Mouse (Mus musculus) forebrain, embryonic 16.5 days (tissue): ENCODE measurements at regions not wholly inside any gene's neighbourhood (a gene's known extent, or its start where the extent isn't known, plus 50 kb on each side); places are given as distances from the start of the nearest gene placed in this dataset.

Experiments used
- ATAC-seq: fragments of 200-750 bp; cut with Nextera tagmentation; 2 replicates; pipeline ENCODE4 v1.8.0; 2017; ENCODE audit warnings: mild to moderate bottlenecking, moderate library complexity
- H3K27ac ChIP-seq: fragments of 300-500 bp; sonication (generic); 2 replicates; pipeline ENCODE4 v1.5.1; 2014; ENCODE audit warnings: low read length, control low read depth
- H3K27me3 ChIP-seq: fragments of 300-500 bp; sonication (generic); replicated peaks from 2 replicates; pipeline ENCODE4 v1.6.1; 2014; ENCODE audit warnings: low read length; ENCODE audit not compliant: control insufficient read depth, insufficient read depth
- H3K36me3 ChIP-seq: fragments of 300-500 bp; sonication (generic); 2 replicates; pipeline ENCODE4 v1.6.1; 2014; ENCODE audit not compliant: control insufficient read depth, insufficient read depth
- H3K4me1 ChIP-seq: fragments of 300-500 bp; sonication (generic); replicated peaks from 2 replicates; pipeline ENCODE4 v1.6.1; 2014; ENCODE audit warnings: low read length; ENCODE audit not compliant: control insufficient read depth, insufficient read depth
- H3K4me2 ChIP-seq: fragments of 300-500 bp; sonication (generic); 2 replicates; pipeline ENCODE4 v1.6.1; 2014; ENCODE audit warnings: mild to moderate bottlenecking, low read length, control low read depth
- H3K4me3 ChIP-seq: fragments of 300-500 bp; sonication (generic); replicated peaks from 2 replicates; pipeline ENCODE4 v1.5.1; 2014; ENCODE audit warnings: mild to moderate bottlenecking, low read length, control low read depth
- H3K9ac ChIP-seq: fragments of 300-500 bp; sonication (generic); replicated peaks from 2 replicates; pipeline ENCODE4 v1.6.1; 2014; ENCODE audit warnings: low read depth, low read length, control low read depth
- H3K9me3 ChIP-seq: fragments of 300-500 bp; sonication (generic); 2 replicates; pipeline ENCODE4 v1.6.1; 2016; ENCODE audit warnings: low read length; ENCODE audit not compliant: control insufficient read depth
- WGBS: fragments of 180-500 bp; shearing (Covaris S2); extraction: QIAGEN DNeasy Blood & Tissue Kit; methylation state at CpG from one replicate; pipeline ENCODE4 v1.1.7; 2014; 5-methylcytosine and 5-hydroxymethylcytosine counted together

DNA sequence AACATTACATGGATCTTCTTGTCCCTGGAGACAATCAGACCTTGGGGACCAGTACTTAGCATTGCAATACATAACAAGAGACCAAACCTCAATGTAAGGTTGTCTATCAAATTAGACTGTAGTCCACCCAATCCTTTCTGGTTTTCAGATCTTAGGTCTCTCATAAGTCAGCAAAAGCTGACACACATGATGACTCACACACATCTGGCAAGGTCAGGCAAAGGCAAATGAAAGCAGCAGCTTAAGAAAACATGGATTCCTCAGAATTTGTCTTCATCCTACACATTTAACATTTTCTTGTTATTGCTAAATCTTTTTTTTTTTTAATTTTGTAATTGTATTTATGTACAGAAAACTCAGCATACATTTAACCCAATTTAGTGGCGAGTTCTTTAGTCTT is 52.0 kb downstream of the Gm11983 start:
- Histone ChIP-seq H3K4me3 (no peak overlapping the region), H3K27me3 (no peaks in the 10 kb centered on the region), H3K4me2 (no peak overlapping the region), H3K36me3 (no peaks in the 10 kb centered on the region), H3K9ac (no peak overlapping the region), H3K4me1 (no peaks in the 10 kb centered on the region), H3K27ac (no peak overlapping the region), H3K9me3 (no peaks in the 10 kb centered on the region)
- WGBS, result 90% methylated on average over 1 of the region's 1 CpGs
- no peak for ATAC-seq

DNA sequence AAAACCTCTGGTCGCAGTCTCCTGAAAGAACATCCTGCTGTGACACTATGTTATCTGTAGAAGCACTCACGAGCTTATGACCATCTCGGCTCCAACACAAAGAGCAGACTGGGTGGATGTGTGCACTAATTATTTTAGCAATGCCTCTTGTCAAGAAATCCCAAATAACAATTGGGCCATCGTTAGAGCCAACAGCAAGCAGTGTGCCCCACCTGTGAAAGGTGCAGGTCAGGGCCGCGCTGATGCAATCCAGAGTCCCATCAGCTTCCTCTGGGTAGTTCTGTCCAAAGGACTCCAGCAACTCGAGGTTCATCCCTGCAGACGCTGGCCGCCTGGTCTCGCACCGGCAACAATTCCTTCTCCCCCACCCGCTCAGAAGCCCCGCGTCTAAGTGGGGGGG is 54.6 kb downstream of the Gm11983 start:
- H3K4me3 ChIP-seq, result no peak overlapping the region
- no peaks in the 10 kb centered on the region; the same call in 1 of the 2 replicates for H3K4me1 ChIP-seq
- H3K27ac ChIP-seq, result no peak overlapping the region
- H3K27me3 ChIP-seq, result no peaks in the 10 kb centered on the region
- H3K9me3 ChIP-seq, result no peaks in the 10 kb centered on the region
- ATAC-seq, result no peak
- WGBS, result 87% methylated on average over 14 of the region's 14 CpGs
- H3K9ac ChIP-seq, result no peak overlapping the region
- no peaks in the 10 kb centered on the region for H3K36me3 ChIP-seq
- H3K4me2 ChIP-seq, result no peak overlapping the region

DNA sequence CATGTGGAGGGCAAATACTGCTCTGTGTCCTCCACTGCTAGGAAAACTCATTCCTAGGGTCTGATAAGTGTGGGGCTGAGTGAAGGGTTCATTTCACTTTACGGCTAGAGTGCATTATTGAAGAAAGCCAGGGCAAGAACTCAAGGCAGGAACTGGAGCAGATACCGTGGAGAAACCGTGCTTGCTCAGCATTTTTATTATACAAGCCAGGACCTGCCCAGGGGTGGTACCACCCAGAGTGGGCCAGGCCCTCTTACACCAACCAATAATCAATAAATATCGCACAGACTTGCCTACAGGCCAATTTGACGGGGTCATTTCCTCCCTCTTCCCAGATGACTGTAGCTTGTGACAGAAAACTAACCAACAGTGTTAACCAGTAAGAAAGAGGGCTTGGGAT is 57.7 kb downstream of the Gm11983 start:
- WGBS, result 84% methylated on average over 5 of the region's 5 CpGs
- Histone ChIP-seq H3K4me1 (no peaks in the 10 kb centered on the region; the same call in 1 of the 2 replicates), H3K36me3 (no peaks in the 10 kb centered on the region), H3K4me2 (no peak overlapping the region), H3K9ac (no peak overlapping the region), H3K4me3 (no peak overlapping the region), H3K9me3 (no peaks in the 10 kb centered on the region), H3K27ac (no peak overlapping the region), H3K27me3 (no peaks in the 10 kb centered on the region)
- ATAC-seq, result no peak

DNA sequence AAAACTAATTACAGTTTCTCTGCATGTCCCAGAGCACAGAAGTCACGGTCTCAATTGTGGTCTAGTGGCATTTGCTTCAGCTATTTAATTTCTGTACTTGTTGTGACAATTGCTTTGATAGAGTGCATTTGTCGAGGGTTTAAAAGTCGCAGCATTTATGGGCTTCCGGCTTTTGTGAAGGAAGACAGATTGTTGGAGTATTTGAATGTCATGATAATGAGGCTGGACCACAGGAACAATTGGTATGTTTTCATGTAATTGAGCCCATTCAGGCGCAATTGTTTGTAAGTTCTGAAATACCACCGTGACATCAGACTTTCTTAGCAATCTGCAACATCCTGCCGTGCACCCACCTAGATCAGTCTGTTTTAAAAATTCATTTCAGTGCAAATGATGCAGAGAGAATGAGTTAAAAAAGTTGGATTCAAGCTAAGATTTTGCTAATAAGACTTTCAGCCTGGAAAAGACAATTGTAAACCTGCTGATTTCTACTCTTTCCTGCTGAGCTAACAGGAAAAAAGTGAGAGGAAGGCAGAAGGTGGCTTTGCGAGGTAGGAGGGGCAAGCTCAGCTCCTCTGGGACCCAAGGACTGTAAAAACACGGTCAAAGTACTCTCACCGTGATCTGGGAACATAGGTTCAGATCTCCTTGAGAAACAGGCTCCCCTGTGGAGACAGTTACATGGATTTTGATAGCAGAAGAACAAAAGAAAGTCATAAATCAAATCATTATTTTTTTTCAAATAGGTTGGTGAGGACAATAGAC is 58.7 kb downstream of the Gm11983 start:
- 17% methylated on average over 10 of the region's 10 CpGs for WGBS
- no peak overlapping the region for H3K4me2 ChIP-seq

DNA sequence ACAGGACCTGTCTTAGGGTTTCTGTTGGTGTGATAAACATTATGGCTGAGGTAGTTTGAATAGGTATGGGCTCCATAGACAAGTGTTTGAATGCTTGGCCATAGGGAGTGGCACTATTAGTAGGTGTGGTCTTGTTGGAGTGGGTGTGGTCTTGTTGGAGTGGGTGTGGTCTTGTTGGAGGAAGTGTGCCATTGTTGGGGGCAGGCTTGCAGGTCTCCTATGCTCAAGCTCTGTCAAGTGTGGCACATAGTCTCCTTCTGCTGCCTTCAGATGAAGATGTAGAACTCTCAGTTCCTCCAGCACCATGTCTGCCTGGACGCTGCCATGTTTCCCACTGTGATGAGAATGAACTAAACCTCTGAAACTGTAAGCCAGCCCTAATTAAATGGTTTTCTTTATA is 59.9 kb downstream of the Gm11983 start:
- H3K4me2 ChIP-seq, result no peak overlapping the region
- H3K27ac ChIP-seq, result no peak overlapping the region

More for the DNA sequence above, 58.7 kb downstream of the Gm11983 start:
- ATAC-seq, result no peak
- H3K4me1 ChIP-seq, result no peaks in the 10 kb centered on the region; the same call in 1 of the 2 replicates
- no peaks in the 10 kb centered on the region for H3K36me3 ChIP-seq
- H3K27ac ChIP-seq, result no peak overlapping the region
- no peak overlapping the region for H3K9ac ChIP-seq
- H3K9me3 ChIP-seq, result no peaks in the 10 kb centered on the region
- no peaks in the 10 kb centered on the region for H3K27me3 ChIP-seq
- no peak overlapping the region for H3K4me3 ChIP-seq

GRCm38 (mm10) chr11:6774656-6775055 is 62.8 kb downstream of the Gm11983 start:
- Histone ChIP-seq H3K4me2 (no peak overlapping the region), H3K4me1 (no peaks in the 10 kb centered on the region; the same call in 1 of the 2 replicates), H3K9ac (no peak overlapping the region), H3K27ac (no peak overlapping the region), H3K27me3 (no peaks in the 10 kb centered on the region), H3K4me3 (no peak overlapping the region), H3K9me3 (no peaks in the 10 kb centered on the region), H3K36me3 (no peaks in the 10 kb centered on the region)
- no peak for ATAC-seq
- WGBS, result 70% methylated on average over 4 of the region's 4 CpGs

More for the DNA sequence above, 59.9 kb downstream of the Gm11983 start:
- no peaks in the 10 kb centered on the region for H3K27me3 ChIP-seq
- no peaks in the 10 kb centered on the region for H3K36me3 ChIP-seq
- H3K4me1 ChIP-seq, result no peaks in the 10 kb centered on the region; the same call in 1 of the 2 replicates
- H3K9me3 ChIP-seq, result no peaks in the 10 kb centered on the region
- no peak for ATAC-seq
- H3K4me3 ChIP-seq, result no peak overlapping the region
- no peak overlapping the region for H3K9ac ChIP-seq
- WGBS, result 93% methylated on average over 1 of the region's 1 CpGs

- Histone ChIP-seq H3K4me1 (no peaks in the 10 kb centered on the region; the same call in 1 of the 2 replicates), H3K27me3 (no peaks in the 10 kb centered on the region), H3K4me3 (no peak overlapping the region), H3K9me3 (no peaks in the 10 kb centered on the region), H3K9ac (no peak overlapping the region), H3K27ac (no peak overlapping the region), H3K4me2 (no peak overlapping the region), H3K36me3 (no peaks in the 10 kb centered on the region)
- 84% methylated on average over 5 of the region's 5 CpGs for WGBS
- ATAC-seq, result no peak
Measured at GRCm38 (mm10) chr11:6773951-6774350, 63.5 kb downstream of the Gm11983 start.

GRCm38 (mm10) chr11:6773364-6773763 is 64.1 kb downstream of the Gm11983 start:
- H3K9ac ChIP-seq, result no peak overlapping the region
- no peak for ATAC-seq
- H3K27ac ChIP-seq, result no peak overlapping the region
- H3K4me3 ChIP-seq, result no peak overlapping the region
- no peak overlapping the region for H3K4me2 ChIP-seq
- no peaks in the 10 kb centered on the region; the same call in 1 of the 2 replicates for H3K4me1 ChIP-seq
- H3K9me3 ChIP-seq, result no peaks in the 10 kb centered on the region
- WGBS, result 11% methylated on average over 1 of the region's 1 CpGs
- no peaks in the 10 kb centered on the region for H3K36me3 ChIP-seq
- no peaks in the 10 kb centered on the region for H3K27me3 ChIP-seq

GRCm38 (mm10) chr11:6769437-6769765 is 68.1 kb downstream of the Gm11983 start:
- WGBS, result 82% methylated on average over 7 of the region's 7 CpGs
- ATAC-seq, result no peak
- H3K9me3 ChIP-seq, result no peaks in the 10 kb centered on the region

More at GRCm38 (mm10) chr11:6769437-6769765, 68.1 kb downstream of the Gm11983 start:
- no peak overlapping the region for H3K4me3 ChIP-seq
- H3K36me3 ChIP-seq, result no peaks in the 10 kb centered on the region
- H3K27me3 ChIP-seq, result no peaks in the 10 kb centered on the region
- no peak overlapping the region for H3K9ac ChIP-seq
- no peaks in the 10 kb centered on the region for H3K4me1 ChIP-seq
- no peak overlapping the region for H3K27ac ChIP-seq
- H3K4me2 ChIP-seq, result no peak overlapping the region
